Mouse (Mus musculus): ENCODE results near the gene Lrmda.

Lrmda gene

GRCm38 (mm10) chr14:22019252-22019948, at the start of gene Lrmda:
TSS of gene Lrmda (plus strand) at chr14:22019712.
- DNase-seq (ENCODE audit: low spot score), result peak; percentile 77

- DNase-seq (ENCODE audit: low spot score), result peak; percentile 95
Measured at GRCm38 (mm10) chr14:21981462-21981861, 38.0 kb upstream of the Lrmda start.

- peak; percentile 42 for DNase-seq (ENCODE audit: low spot score)
Measured at GRCm38 (mm10) chr14:21982096-21982591, 37.4 kb upstream of the Lrmda start.

- DNase-seq (ENCODE audit: low spot score), result peak; percentile 67
Measured at GRCm38 (mm10) chr14:21982592-21983310, 36.8 kb upstream of the Lrmda start.

- DNase-seq (ENCODE audit: low spot score), result peak; percentile 60
Measured at GRCm38 (mm10) chr14:21983311-21983949, 36.1 kb upstream of the Lrmda start.

GRCm38 (mm10) chr14:21983950-21984730, 35.4 kb upstream of the Lrmda start:
- no peak for DNase-seq (ENCODE audit: low spot score)

GRCm38 (mm10) chr14:21984757-21985425, 34.6 kb upstream of the Lrmda start:
- DNase-seq (ENCODE audit: low spot score), result peak; percentile 68

- peak; percentile 54 for DNase-seq (ENCODE audit: low spot score)
Measured at GRCm38 (mm10) chr14:21985426-21985931, 34.0 kb upstream of the Lrmda start.

GRCm38 (mm10) chr14:21985981-21986732, 33.4 kb upstream of the Lrmda start:
- DNase-seq (ENCODE audit: low spot score), result peak; percentile 77

- DNase-seq (ENCODE audit: low spot score), result peak; percentile 62
Measured at GRCm38 (mm10) chr14:21986733-21987659, 32.5 kb upstream of the Lrmda start.

- peak; percentile 99 for DNase-seq (ENCODE audit: low spot score)
Measured at GRCm38 (mm10) chr14:21987660-21988576, 31.6 kb upstream of the Lrmda start.

- DNase-seq (ENCODE audit: low spot score), result peak; percentile 71
Measured at GRCm38 (mm10) chr14:21988577-21989290, 30.8 kb upstream of the Lrmda start.

GRCm38 (mm10) chr14:21989291-21989913, 30.1 kb upstream of the Lrmda start, which contains the start of gene Zfp503:
TSS of gene Zfp503 (minus strand) at chr14:21989601.
- peak; percentile 85 for DNase-seq (ENCODE audit: low spot score)

- DNase-seq (ENCODE audit: low spot score), result peak; percentile 60
Measured at GRCm38 (mm10) chr14:21990321-21991021, 29.0 kb upstream of the Lrmda start.

- DNase-seq (ENCODE audit: low spot score), result peak; percentile 92
Measured at GRCm38 (mm10) chr14:21991251-21991780, 28.2 kb upstream of the Lrmda start.

GRCm38 (mm10) chr14:21991856-21992255, 27.7 kb upstream of the Lrmda start:
- peak; percentile 52 for DNase-seq (ENCODE audit: low spot score)
